Mouse (Mus musculus) spleen, postnatal 36 days (tissue): ENCODE measurements around the gene Atpaf2.
A peak's percentile ranks its signal among the peaks of the same experiment; 100 is the strongest.

Experiments used
- DNase-seq, 2 experiments: peaks; one replicate each; pipeline ENCODE4 v3.0.0; 2022; ENCODE audit warnings: low spot score in 2 of 2, mixed read lengths in 1 of 2

Gene Atpaf2

GRCm38 (mm10) chr11:60397172-60397571 is 21.1 kb downstream of the Atpaf2 start:
- no peak for DNase-seq

GRCm38 (mm10) chr11:60396546-60396945 is 21.7 kb downstream of the Atpaf2 start:
- DNase-seq, result no peak

GRCm38 (mm10) chr11:60391346-60391745 is 26.9 kb downstream of the Atpaf2 start:
- DNase-seq, result no peak

- DNase-seq, result no peak
These were observed 30.3 kb downstream of the Atpaf2 start for GRCm38 (mm10) chr11:60387944-60388343.

DNA sequence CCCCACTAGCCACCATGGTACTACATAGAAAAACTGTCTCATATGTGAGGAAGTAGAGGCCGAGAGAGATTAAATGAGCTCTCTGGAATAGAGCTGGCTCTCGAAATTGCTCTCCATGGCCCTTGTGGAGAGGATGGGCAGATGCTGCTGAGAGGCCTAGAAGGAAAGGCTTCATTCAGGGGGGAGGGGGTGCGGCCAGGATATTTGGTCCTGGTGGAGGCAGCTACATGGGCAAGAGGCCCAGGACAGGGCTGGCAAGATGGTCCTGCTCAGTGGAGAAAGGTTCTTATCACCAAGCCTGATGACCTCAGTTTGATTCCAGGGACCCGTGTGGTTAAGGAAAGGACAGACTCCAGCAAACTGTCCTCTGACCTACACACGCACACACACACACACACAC is 32.3 kb downstream of the Atpaf2 start:
- no peak for DNase-seq

GRCm38 (mm10) chr11:60384762-60385421 is 33.4 kb downstream of the Atpaf2 start:
- DNase-seq, result no peak

DNA sequence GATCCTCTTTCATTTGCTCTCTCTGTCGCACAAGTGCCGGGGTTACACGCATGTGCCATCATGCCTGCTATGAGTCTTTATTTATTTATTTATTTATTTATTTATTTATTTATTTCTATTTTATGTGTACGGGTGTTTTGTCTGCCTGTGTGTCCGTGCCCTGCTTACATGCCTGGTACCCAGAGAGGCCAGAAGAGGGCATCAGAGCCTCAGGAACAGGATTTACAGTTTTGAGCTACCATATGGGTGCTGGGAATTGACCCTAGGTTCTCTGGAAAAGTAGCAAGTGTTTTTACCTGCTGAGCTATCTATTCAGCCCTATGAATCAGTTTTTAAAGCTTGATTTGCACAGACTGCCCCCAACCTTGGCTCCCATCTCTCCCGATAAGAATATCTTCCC is 34.7 kb downstream of the Atpaf2 start:
- DNase-seq, result no peak

- DNase-seq, result no peak
These were observed 43.8 kb downstream of the Atpaf2 start for GRCm38 (mm10) chr11:60374481-60374880.

GRCm38 (mm10) chr11:60370431-60370830 is 47.8 kb downstream of the Atpaf2 start:
- DNase-seq, result no peak

DNA sequence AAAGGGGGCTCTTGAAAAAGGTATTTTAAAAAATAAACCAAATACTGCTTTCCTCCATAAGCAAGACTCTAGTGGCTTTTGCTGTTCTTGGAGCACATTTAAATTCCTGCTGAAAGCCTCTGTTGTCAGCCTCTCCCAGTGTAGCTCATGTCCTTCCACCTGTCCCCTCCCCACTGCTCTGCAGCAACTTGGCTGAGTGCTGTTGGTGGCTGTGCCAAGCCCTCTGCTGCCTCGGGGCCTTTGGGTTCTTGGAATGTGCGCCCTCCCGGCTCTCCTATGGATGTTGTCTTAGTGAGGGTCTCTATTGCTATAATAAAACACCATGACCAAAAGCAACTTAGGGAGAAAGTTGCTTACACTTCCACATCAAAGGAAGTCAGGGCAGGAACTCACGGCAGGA is 48.8 kb downstream of the Atpaf2 start:
- DNase-seq, result no peak

DNA sequence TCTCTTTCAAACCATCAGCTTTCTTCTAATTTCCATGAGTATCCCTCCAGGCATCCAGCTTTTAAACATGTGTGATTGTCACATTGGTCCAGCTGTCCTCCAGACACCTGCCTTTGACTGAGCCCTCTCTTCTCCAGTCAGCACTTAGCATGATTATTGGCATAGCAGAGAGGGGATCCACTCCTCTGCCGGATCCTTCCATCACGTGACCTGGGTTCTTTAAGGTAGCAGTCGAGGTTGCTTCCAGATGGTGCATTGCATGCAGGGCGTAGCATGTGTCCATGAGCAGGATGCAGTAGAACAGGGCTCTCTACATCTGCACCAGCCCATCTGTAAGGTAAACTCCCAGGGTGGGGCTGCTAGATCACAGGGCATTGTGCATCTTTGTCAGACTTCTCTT is 49.3 kb downstream of the Atpaf2 start:
- no peak for DNase-seq

- no peak for DNase-seq
These were observed 51.0 kb downstream of the Atpaf2 start for GRCm38 (mm10) chr11:60367256-60367655.

DNA sequence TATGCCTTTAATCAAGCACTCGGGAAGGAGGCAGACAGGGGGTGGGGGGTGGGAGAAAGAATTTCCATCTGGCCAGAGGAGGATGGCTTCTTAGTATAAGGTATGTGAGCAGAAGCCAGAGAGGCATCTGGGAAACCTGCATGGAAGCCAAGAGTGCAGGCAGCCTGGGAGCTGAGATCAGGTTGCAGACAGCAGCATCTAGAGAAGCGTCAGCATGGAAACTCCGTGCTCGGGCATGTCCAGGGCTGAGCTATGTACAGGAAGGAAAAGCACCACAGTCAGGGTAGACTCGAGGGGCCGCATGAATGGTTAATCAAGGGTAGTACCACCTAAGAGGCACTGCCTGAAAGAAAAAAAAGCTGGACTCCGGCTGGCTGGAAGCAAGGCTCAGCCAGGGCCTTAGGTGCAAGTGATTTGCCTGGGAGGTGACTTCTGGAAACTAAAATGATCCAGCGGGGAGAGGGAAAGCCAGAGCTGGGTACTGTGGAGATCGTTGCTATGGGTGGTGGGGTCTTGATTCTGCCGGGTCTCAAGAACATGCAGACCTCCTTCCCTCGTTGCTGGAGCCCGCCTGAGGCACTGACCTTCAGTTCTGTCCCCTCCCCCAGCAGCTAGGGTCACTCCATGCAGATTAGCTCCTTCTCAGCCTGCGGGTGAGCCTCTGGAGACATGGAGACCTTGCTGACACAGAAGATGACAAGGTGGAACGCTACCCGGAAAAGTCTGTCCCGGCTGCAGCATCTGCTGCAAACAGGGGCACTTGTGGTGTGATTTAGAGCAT is 51.8 kb downstream of the Atpaf2 start:
- no peak for DNase-seq

- DNase-seq, result no peak
These were observed 57.5 kb downstream of the Atpaf2 start for GRCm38 (mm10) chr11:60360631-60361201.

- no peak for DNase-seq
These were observed 58.3 kb downstream of the Atpaf2 start for GRCm38 (mm10) chr11:60359936-60360335.

DNA sequence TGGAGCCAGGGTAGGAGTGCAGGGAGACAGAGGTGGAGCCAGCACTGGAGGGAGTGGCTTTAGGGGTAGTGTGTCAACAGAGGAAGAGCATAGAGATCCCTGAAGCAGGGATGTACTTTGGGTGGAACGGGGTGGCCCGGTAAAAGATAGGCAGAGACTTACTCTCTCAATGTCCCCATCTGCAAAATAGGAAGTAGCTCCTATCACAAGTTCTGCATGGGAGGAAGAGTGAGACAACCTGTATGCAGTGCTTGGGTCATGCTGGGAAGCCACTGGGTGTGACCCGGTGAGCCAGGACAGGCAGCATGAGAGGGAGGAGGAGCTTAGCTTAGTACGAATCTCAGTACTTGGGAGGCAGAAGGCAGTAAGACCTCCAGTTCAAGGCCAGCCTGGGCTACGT is 59.1 kb downstream of the Atpaf2 start:
- no peak for DNase-seq

DNA sequence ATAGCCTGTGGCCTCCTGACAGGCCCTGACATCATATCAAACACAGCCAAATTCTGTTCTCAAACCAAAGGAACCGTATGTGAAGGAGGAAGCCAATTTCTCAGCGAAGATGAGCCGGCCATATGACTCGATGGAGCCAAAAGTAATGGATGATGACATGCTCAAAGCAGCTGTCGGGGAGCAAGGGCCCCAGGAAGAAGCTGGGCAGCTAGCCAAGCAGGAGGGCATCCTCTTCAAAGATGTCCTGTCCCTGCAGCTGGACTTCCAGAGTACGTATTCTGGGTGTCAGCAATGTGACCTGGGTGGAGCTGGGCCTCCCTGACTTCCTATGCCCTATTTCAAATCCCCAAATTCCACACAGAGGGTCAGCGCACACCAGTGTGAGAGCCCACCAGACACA is 59.7 kb downstream of the Atpaf2 start:
- no peak for DNase-seq

DNA sequence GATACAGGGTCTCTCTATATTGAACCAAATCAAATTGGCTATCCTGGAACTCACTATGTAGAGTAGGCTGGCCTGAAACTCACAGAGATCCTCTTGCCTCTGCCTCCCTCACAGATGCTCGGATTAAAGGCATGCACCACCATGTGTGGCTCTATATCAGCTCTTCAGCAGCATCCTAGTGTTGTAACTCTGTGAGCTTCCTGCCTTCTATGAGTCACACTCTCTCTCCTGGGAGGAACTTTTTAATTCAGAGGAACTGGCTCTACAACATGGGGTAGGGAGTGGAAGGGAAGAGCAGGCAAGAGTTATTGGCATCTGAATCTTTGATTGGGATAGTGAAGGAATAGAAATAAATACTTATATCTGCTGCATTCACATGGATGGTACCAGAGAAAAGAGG is 61.1 kb downstream of the Atpaf2 start:
- DNase-seq, result no peak

- no peak for DNase-seq
These were observed 62.3 kb downstream of the Atpaf2 start for GRCm38 (mm10) chr11:60355952-60356351.

GRCm38 (mm10) chr11:60352559-60353411 is 65.5 kb downstream of the Atpaf2 start, which contains the start of the genes Tom1l2 and Drc3:
Gene Tom1l2, minus strand, starts transcription at chr11:60352905.
Gene Drc3, plus strand, starts transcription at chr11:60353329.
- peak; percentile 100 for DNase-seq

DNA sequence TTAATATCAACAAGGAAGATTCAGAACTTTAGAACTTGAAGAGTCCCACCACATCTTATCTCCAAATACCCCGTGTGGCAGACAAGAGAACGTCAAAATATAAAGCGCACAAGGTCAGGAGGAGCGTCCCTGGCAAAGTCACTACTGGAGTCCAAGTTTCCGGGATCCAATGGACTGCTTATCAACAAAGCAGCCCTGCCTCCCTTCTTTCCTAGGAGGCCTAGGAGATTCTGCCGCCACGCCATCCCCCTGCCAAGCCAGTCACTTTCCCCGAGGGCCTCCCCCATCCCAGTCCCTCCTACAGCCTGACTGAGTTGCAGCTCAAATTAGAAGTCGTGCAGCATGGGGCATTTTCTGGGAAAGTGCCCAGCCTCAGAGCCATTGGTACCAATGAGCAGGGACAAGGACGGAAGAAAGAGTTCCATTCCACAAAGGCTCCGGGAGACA is 66.3 kb downstream of the Atpaf2 start:
- peak in 1 of 2 experiments; percentile 7 for DNase-seq

DNA sequence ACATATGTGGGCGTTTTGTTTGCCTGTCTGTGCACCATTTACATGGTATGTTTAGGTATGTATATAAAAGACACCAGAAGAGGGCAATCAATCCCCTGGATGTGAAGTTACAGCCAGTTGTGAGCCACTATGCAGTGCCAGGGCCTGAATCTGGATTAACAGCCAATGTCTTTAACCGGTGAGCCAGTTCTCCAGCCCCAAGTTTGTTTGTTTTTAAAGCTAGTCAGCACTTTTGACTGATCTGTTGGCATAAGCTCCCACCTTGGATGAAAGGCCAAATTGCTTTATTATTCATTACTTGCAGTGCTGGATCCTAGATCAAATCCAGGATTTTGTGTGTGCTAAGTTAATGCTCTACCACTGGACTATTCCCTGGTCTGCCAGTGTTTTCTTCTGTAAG is 66.9 kb downstream of the Atpaf2 start:
- DNase-seq, result no peak
